Mouse (Mus musculus): ENCODE results near the gene AF067063. TPM values are rescaled to one million over a fixed set of nuclear protein-coding genes. Genes with fewer than 3 reads are reported as not detected.

Gene AF067063
- total and polyA plus RNA-seq, 2 experiments from 2014 or later = not detected

- no peak overlapping the region for H3K9ac ChIP-seq (replicated peaks; ENCODE audit: low read depth, low read length)
- TF ChIP-seq EP300 (IDR thresholded peaks at IDR 0.05; ENCODE audit: low read depth) (no peak), CTCF (IDR thresholded peaks at IDR 0.05; ENCODE audit: low read depth) (no peak)
- ATAC-seq (ENCODE audit: insufficient read depth, low read depth) (no peak), DNase-seq (ENCODE audit: low spot score) (no peak)
- 50% methylated on average over 4 of the region's 4 CpGs for WGBS
- H3K36me3 ChIP-seq (replicated peaks; ENCODE audit: control insufficient read depth, insufficient read depth, low read length) = no peaks in the 10 kb centered on the region
- no peaks in the 10 kb centered on the region for H3K4me1 ChIP-seq (ENCODE audit: control insufficient read depth, insufficient read depth)
- H3K9me3 ChIP-seq (replicated peaks; ENCODE audit: control insufficient read depth, low read length) = no peaks in the 10 kb centered on the region
- no peaks in the 10 kb centered on the region for H3K27me3 ChIP-seq (ENCODE audit: control insufficient read depth, insufficient read depth, low read length)
- no peak overlapping the region for H3K27ac ChIP-seq (ENCODE audit: low read depth)
- no peak overlapping the region for H3K4me3 ChIP-seq (ENCODE audit: low read depth, low read length)
- H3K4me2 ChIP-seq (ENCODE audit: low read depth, low read length) = no peak overlapping the region
Observed at GRCm38 (mm10) chr13:119797656-119798055, 32.4 kb downstream of the AF067063 start.

GRCm38 (mm10) chr13:119792791-119793404 lies 37.1 kb downstream of the AF067063 start:
- 0 out of 2 replicates have a peak, but pooled peaks cover 4% of the 10 kb centered on the region for H3K36me3 ChIP-seq (replicated peaks; ENCODE audit: control insufficient read depth, insufficient read depth, low read length)
- H3K9me3 ChIP-seq (replicated peaks; ENCODE audit: control insufficient read depth, low read length) = no peaks in the 10 kb centered on the region
- no peak for ATAC-seq (ENCODE audit: insufficient read depth, low read depth)
- H3K4me1 ChIP-seq (ENCODE audit: control insufficient read depth, insufficient read depth) = 0 out of 2 replicates have a peak, but pooled peaks cover 13% of the 10 kb centered on the region
- H3K4me3 ChIP-seq (ENCODE audit: low read depth, low read length) = no peak overlapping the region
- H3K27ac ChIP-seq (ENCODE audit: low read depth) = no peak overlapping the region
- H3K9ac ChIP-seq (replicated peaks; ENCODE audit: low read depth, low read length) = no peak overlapping the region
- peak; percentile 17 for DNase-seq (ENCODE audit: low spot score)
- H3K4me2 ChIP-seq (ENCODE audit: low read depth, low read length) = no peak overlapping the region
- TF ChIP-seq EP300 (IDR thresholded peaks at IDR 0.05; ENCODE audit: low read depth) (no peak), CTCF (IDR thresholded peaks at IDR 0.05; ENCODE audit: low read depth) (no peak)
- 66% methylated on average over 5 of the region's 5 CpGs for WGBS
- H3K27me3 ChIP-seq (ENCODE audit: control insufficient read depth, insufficient read depth, low read length) = no peaks in the 10 kb centered on the region

GRCm38 (mm10) chr13:119791580-119792135 lies 38.4 kb downstream of the AF067063 start:
- no peak for TF ChIP-seq CTCF (IDR thresholded peaks at IDR 0.05; ENCODE audit: low read depth)
- TF ChIP-seq EP300 (IDR thresholded peaks at IDR 0.05; ENCODE audit: low read depth) = no peak
- peaks cover 13% of the 10 kb centered on the region for H3K36me3 ChIP-seq (replicated peaks; ENCODE audit: control insufficient read depth, insufficient read depth, low read length)
- peak overlapping the region; percentile 66 for H3K4me2 ChIP-seq (ENCODE audit: low read depth, low read length)
- 3% methylated on average over 18 of the region's 18 CpGs for WGBS
- no peaks in the 10 kb centered on the region for H3K27me3 ChIP-seq (ENCODE audit: control insufficient read depth, insufficient read depth, low read length)
- H3K4me1 ChIP-seq (ENCODE audit: control insufficient read depth, insufficient read depth) = 0 out of 2 replicates have a peak, but pooled peaks cover 13% of the 10 kb centered on the region
- ATAC-seq (ENCODE audit: insufficient read depth, low read depth) (no peak), DNase-seq (ENCODE audit: low spot score) (peak; percentile 45)
- H3K4me3 ChIP-seq (ENCODE audit: low read depth, low read length) = peak overlapping the region; percentile 82
- peak overlapping the region; percentile 92; the same call in 1 of the 2 replicates for H3K9ac ChIP-seq (replicated peaks; ENCODE audit: low read depth, low read length)
- H3K9me3 ChIP-seq (replicated peaks; ENCODE audit: control insufficient read depth, low read length) = no peaks in the 10 kb centered on the region
- H3K27ac ChIP-seq (ENCODE audit: low read depth) = peak overlapping the region; percentile 96

- peak; percentile 93 for DNase-seq (ENCODE audit: low spot score)
- WGBS = 1% methylated on average over 62 of the region's 86 CpGs
- Histone ChIP-seq H3K4me1 (ENCODE audit: control insufficient read depth, insufficient read depth) (0 out of 2 replicates have a peak, but pooled peaks cover 13% of the 10 kb centered on the region), H3K9me3 (replicated peaks; ENCODE audit: control insufficient read depth, low read length) (no peaks in the 10 kb centered on the region), H3K4me3 (ENCODE audit: low read depth, low read length) (peak within 1 kb of the TSS; percentile 82), H3K36me3 (replicated peaks; ENCODE audit: control insufficient read depth, insufficient read depth, low read length) (peaks cover 17% of the 10 kb centered on the region), H3K4me2 (ENCODE audit: low read depth, low read length) (peak within 1 kb of the TSS; percentile 66), H3K9ac (replicated peaks; ENCODE audit: low read depth, low read length) (peak within 1 kb of the TSS; percentile 92), H3K27ac (ENCODE audit: low read depth) (peak within 1 kb of the TSS; percentile 96), H3K27me3 (ENCODE audit: control insufficient read depth, insufficient read depth, low read length) (no peaks in the 10 kb centered on the region)
- no peak for TF ChIP-seq CTCF (IDR thresholded peaks at IDR 0.05; ENCODE audit: low read depth)
- TF ChIP-seq EP300 (IDR thresholded peaks at IDR 0.05; ENCODE audit: low read depth) = no peak
- peak; percentile 98 for ATAC-seq (ENCODE audit: insufficient read depth, low read depth)
Observed at GRCm38 (mm10) chr13:119790761-119791579, 39.0 kb downstream of the AF067063 start, which contains the start of gene Zfp131. TSS of gene Zfp131 (minus strand) at chr13:119790889.

GRCm38 (mm10) chr13:119789851-119790717 lies 39.9 kb downstream of the AF067063 start:
- TF ChIP-seq CTCF (IDR thresholded peaks at IDR 0.05; ENCODE audit: low read depth) (no peak), EP300 (IDR thresholded peaks at IDR 0.05; ENCODE audit: low read depth) (no peak)
- peak; percentile 55 for DNase-seq (ENCODE audit: low spot score)

More at GRCm38 (mm10) chr13:119789851-119790717, 39.9 kb downstream of the AF067063 start:
- H3K4me1 ChIP-seq (ENCODE audit: control insufficient read depth, insufficient read depth) = 0 out of 2 replicates have a peak, but pooled peaks cover 13% of the 10 kb centered on the region
- peak overlapping the region; percentile 66 for H3K4me2 ChIP-seq (ENCODE audit: low read depth, low read length)
- no peaks in the 10 kb centered on the region for H3K9me3 ChIP-seq (replicated peaks; ENCODE audit: control insufficient read depth, low read length)
- peak overlapping the region; percentile 92 for H3K9ac ChIP-seq (replicated peaks; ENCODE audit: low read depth, low read length)
- peak overlapping the region; percentile 96 for H3K27ac ChIP-seq (ENCODE audit: low read depth)
- under 1% methylated on average over 36 of the region's 66 CpGs for WGBS
- peak overlapping the region; percentile 82 for H3K4me3 ChIP-seq (ENCODE audit: low read depth, low read length)
- H3K36me3 ChIP-seq (replicated peaks; ENCODE audit: control insufficient read depth, insufficient read depth, low read length) = peaks cover 24% of the 10 kb centered on the region
- peak; percentile 67 for ATAC-seq (ENCODE audit: insufficient read depth, low read depth)
- no peaks in the 10 kb centered on the region for H3K27me3 ChIP-seq (ENCODE audit: control insufficient read depth, insufficient read depth, low read length)
